Mouse (Mus musculus) left cerebral cortex, postnatal 36 days (tissue): ENCODE data around the gene Rapgef2. TPM values are rescaled to one million over a fixed set of nuclear protein-coding genes. Genes with fewer than 3 reads are reported as not detected.

ENCODE experiments used
- DNase-seq, 2 experiments: peaks; one replicate each; pipeline ENCODE4 v3.0.0; 2021 to 2022; ENCODE audit warnings: low spot score in 2 of 2, mixed read lengths in 1 of 2
- intact Hi-C: fragments of 180-260 bp; cut with DNase I; formaldehyde crosslinking; loops from one replicate; pipeline ENCODE4 v1.15.1; 2025
- total RNA-seq, 2 experiments: library from RNA; stranded (reverse); gene quantifications; 2 replicates each; pipeline ENCODE4 v1.2.3; 2021

Rapgef2 gene
- total RNA-seq, 2 experiments from 2014 or later = 114 to 136 TPM

DNA sequence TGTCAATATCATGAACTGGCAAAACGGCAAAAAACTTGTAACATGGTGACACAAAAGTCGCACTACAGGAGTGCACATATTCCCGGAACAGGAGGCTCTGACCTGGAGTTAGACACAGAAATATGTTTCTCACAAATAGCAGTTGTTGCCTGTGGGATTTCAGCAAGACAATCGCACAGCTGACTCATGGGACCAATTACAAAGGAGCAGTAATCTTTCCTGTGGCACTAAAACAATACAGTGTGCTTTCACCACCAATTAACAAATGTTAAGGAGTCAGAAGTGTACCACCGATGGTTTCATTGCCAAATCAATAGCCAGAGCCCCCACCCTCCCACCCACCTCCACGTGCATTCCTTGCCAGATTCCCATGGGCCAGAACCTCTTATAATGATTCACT, 142.2 kb downstream of the Rapgef2 start:
- DNase-seq = no peak
- intact Hi-C loops = loop anchor here (2.0 to 10.0 kb wide), 2 partner anchors 17 to 69 kb away; no protein-coding TSS in a partner anchor

DNA sequence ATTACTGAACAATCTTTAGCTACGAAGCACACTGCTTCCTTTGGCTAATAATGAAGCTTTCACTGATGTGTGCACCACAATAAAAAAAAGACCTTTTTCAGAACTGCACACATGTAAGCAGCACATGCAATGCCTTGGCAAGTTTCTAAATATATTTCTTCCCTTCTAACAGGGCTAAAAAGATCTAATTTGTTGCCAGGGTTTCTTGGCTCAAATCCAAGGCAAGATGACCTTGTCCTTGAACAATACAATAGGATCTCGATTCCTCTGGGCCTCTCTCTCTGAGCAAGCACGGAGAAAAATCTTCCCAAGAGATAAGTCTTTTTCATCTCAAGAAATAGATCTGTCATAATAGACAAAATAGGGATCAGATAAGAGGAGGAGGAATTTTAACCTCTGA, 147.1 kb downstream of the Rapgef2 start:
- no peak for DNase-seq
- intact Hi-C loops = no loop called here

DNA sequence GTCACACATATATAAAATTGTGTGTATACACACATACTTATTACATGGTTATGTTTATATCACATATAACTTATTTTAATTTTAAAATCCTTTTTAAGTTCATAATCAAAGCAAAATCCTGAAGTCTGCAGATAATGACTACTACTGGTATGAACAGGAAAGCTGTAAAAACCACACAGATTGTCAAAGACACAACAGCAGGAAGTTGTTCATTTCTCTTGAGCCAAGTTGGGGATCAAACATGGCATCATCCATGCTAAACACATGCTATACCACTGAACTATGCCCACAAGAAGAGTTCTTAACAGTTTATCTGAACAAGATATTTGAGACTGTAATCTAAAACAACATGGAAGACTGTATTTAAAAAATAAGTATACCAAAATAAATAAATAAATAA, 147.7 kb downstream of the Rapgef2 start:
- intact Hi-C loops = no loop called here
- no peak for DNase-seq

DNA sequence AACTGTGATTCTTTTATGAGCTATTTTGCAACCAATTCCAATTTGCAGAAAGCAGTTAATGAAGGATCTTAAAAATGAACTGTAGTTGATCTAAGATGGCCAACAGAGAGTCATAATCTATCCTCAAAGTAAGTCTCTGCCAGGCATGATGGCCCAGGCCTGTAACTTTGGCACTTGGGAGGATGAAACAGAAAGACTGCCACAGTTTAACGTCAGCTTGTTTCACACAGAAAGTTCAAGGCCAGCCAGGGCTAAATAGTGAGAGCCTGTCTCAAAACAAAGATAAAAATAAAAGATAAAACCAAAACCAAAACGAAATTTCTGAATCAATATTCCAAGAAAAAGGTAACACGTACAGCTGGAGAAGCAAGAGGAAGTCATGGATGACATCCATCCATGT, 155.3 kb downstream of the Rapgef2 start:
- DNase-seq = no peak
- intact Hi-C loops = no loop called here

DNA sequence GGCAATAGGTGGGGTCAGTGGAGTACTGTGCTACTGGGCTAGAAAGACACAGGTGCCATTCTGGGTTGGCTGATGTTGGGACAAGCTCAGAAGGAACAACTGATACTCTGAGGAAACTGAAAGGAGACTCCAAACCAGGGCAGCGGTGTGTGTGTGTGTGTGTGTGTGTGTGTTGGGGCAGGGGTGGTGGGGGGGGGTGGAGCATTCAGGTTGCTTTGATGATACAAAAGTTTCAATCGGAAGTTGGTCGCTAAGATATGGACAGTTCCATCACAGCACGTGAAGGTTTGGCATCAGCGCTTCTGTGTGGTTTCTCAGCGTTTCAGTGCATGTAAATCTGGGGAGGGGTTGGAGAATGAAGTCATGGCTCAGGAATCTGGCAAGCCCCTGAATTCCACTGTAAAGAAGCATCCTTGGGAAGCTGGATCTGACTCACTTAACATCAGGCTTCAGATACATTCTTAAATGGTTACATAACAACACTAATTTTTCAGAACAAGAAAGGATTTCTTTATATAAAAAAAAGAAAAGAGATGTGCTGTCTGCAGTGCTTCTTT, 157.2 kb downstream of the Rapgef2 start:
- intact Hi-C loops = no loop called here
- peak in 1 of 2 experiments; percentile 3 for DNase-seq

- DNase-seq = no peak
- intact Hi-C loops = no loop called here
These were observed 158.5 kb downstream of the Rapgef2 start for GRCm38 (mm10) chr3:79127797-79128196.

GRCm38 (mm10) chr3:79126857-79127256, 159.5 kb downstream of the Rapgef2 start:
- intact Hi-C loops = no loop called here
- no peak for DNase-seq

GRCm38 (mm10) chr3:79121391-79121790, 164.9 kb downstream of the Rapgef2 start:
- intact Hi-C loops = no loop called here
- no peak for DNase-seq

- intact Hi-C loops = no loop called here
- no peak for DNase-seq
These were observed 166.3 kb downstream of the Rapgef2 start for GRCm38 (mm10) chr3:79119983-79120382.

DNA sequence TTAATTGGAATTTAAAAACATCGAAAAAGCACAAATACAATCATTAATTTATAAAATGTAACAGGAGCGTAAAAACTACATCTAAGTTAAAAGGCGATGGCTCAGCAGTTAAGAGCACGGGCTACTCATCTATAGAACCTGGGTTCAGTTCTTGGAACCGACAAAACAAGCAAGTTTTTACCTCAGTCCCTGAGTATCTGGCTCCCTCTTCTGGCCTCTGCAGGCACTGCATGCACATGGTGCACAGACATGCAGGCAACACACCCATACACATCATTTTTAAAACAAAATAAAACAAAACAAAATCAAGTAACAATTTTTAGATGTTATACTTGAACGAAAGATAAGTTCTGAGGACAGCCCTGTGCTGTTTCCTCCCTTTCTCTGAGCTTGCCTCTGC, 176.2 kb downstream of the Rapgef2 start:
- DNase-seq = no peak
- intact Hi-C loops = no loop called here

GRCm38 (mm10) chr3:79108246-79108645, 178.1 kb downstream of the Rapgef2 start:
- no peak for DNase-seq
- intact Hi-C loops = loop anchor here (5.0 to 10.0 kb wide), 2 partner anchors 39 to 87 kb away; no protein-coding TSS in a partner anchor

DNA sequence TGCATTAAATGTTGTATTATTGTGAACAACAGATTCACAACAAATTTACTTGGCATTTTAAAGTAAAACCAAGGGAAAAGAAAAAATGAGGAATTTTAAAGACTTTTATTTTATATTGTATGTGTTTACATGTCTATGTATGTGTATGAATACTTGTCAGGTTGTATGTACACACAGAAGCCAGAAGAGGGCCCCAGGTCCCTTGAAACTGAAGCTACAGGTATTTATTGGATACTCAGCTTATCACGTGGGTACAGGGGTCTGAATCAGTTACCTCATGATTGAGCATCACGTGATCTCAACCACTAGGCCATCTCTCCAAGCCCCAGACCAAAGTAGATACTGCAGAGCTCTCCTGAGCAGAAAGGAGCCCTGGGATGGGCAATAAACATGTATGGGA, 180.0 kb downstream of the Rapgef2 start:
- DNase-seq = no peak
- intact Hi-C loops = loop anchor here (5.0 to 10.0 kb wide), 2 partner anchors 41 to 88 kb away; no protein-coding TSS in a partner anchor

DNA sequence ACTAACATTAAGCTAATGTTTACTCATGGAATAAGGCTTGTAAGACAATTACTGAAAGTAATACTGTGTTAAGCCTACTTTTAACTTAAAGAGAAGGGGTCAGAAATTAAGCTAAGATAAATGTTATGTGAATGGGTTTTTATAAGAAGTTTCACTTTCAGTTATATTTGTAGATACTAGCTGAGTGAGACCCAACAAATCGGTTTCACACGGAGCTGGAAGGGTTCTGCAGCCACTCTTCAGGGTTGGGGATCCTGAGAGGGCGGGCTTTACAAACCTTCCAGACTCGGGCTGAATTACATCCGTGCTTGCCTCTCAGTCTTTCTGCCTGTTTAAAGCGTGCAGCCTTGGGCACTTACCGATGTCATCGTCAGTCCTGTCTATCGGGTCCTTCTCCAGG, 182.7 kb downstream of the Rapgef2 start:
- no peak for DNase-seq
- intact Hi-C loops = loop anchor here (10.0 kb wide), 1 partner anchor 91 kb away; no protein-coding TSS in a partner anchor

GRCm38 (mm10) chr3:79101737-79102136, 184.6 kb downstream of the Rapgef2 start:
- intact Hi-C loops = loop anchor here (10.0 kb wide), 1 partner anchor 93 kb away; no protein-coding TSS in a partner anchor
- no peak for DNase-seq

GRCm38 (mm10) chr3:79100831-79101230, 185.5 kb downstream of the Rapgef2 start:
- intact Hi-C loops = loop anchor here (10.0 kb wide), 1 partner anchor 94 kb away; no protein-coding TSS in a partner anchor
- no peak for DNase-seq

DNA sequence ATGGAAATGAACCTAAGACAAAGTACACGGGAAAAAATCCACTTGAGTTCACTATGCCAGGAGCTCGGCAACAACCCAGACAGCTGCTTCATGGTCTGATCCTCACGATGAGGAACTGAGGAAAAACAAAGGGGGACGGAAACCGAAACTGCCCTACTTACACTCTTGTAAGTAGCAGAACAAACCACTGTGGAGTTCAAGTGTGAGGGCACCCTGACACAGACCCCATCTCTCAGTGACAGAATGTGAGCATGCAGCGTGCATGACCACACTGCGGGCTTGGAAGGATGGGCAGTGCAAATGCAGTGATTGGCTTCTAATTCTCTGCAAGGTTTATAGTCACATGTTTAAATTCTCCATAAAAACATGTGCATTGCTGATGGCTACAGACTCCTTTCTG, 197.2 kb downstream of the Rapgef2 start:
- intact Hi-C loops = no loop called here
- no peak for DNase-seq

- DNase-seq = no peak
- intact Hi-C loops = no loop called here
These were observed 197.9 kb downstream of the Rapgef2 start for GRCm38 (mm10) chr3:79088461-79088860.

DNA sequence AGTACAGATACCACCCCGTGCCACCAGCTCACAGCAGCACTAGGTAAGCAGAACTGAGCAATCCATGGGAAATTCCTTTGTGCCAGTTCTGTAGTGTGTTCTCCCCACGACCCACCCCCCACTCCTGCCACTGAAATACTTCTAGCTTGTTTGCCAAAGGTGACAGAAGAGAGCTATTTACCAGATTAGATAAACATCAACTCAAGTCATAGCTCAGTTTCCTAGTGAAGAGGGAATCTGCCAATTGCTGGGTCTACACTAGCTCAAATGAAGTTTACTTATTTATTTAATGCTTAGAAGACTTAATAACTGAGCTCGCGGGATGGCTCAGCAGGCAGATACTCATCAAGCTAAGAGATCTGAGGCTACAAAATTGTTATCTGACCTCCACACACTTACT, 200.0 kb downstream of the Rapgef2 start:
- intact Hi-C loops = no loop called here
- DNase-seq = no peak

- no peak for DNase-seq
- intact Hi-C loops = no loop called here
These were observed 202.4 kb downstream of the Rapgef2 start for GRCm38 (mm10) chr3:79083881-79084280.

DNA sequence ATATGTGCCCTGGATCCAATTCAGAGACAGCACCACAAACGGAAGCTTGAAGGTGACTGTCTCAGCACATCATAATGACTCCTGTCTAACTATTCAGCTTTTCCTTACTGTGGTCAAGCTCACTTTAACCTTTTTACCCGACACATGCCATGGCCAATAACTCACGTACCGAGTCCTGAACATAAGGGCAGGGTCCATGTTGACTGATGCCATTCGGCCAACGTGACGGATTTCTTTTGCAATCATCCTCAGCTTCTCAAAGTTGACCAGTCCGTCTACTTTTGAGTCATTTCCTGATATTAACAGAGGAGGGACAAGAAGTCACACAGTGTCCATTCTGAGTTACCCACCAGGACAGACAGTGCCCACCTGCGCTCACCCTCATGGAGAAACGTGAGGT, 203.3 kb downstream of the Rapgef2 start:
- intact Hi-C loops = no loop called here
- no peak for DNase-seq

DNA sequence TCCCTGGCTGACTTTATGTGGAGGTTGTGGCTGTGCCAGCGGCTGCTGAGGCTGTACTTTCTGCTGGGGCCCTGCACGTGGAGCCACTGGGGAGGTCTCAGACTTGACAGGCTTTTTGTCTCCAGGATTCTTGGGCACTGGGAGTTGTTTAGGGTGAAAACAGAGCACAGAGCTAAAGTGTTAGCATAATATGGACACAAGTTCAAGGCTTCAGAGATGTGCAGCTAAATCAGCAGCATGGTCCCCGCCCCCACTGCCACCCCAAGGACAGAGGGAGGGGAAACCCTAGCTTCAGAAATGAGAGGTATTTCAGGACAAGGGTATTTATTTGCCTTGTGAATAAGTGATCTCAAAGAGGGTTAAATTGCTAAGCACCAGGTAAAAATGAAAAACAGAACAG, 207.2 kb downstream of the Rapgef2 start:
- DNase-seq = no peak
- intact Hi-C loops = loop anchor here (10.0 kb wide), 3 partner anchors 66 to 124 kb away; no protein-coding TSS in a partner anchor

- intact Hi-C loops = loop anchor here (10.0 kb wide), 3 partner anchors 70 to 120 kb away; no protein-coding TSS in a partner anchor
These were observed 211.3 kb downstream of the Rapgef2 start for GRCm38 (mm10) chr3:79074970-79075369.

More at GRCm38 (mm10) chr3:79074970-79075369, 211.3 kb downstream of the Rapgef2 start:
- no peak for DNase-seq
